ENCODE assay signal across 10 mouse cellular contexts in the genomic region with DNA sequence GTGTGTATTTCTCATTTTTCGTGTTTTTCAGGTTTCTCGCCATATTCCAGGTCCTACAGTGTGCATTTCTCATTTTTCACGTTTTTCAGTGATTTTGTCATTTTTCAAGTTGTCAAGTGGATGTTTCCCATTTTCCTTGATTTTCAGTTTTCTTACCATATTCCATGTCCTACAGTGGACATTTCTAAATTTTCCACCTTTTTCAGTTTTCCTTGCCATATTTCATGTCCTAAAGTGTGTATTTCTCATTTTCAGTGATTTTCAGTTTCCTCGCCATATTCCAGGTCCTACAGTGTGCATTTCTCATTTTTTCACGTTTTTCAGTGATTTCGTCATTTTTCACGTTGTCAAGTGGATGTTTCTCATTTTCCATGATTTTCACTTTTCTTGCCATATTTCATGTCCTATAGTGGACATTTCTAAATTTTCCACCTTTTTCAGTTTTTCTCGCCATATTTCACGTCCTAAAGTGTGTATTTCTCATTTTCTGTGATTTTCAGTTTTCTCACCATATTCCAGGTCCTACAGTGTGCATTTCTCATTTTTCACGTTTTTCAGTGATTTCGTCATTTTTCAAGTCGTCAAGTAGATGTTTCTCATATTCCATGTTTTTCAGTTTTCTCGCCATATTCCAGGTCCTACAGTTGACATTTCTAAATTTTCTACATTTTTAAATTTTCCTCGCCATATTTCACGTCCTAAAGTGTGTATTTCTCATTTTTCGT. TPM values are rescaled to one million over a fixed set of nuclear protein-coding genes. Genes with fewer than 3 reads are reported as not detected.
DNase-seq lines count a peak whose midpoint lies in the region.
"Not testable (repeated sequence)": the region's sequence is repeated elsewhere in the genome, so short reads cannot be mapped to it uniquely, and the experiment has no call there.
"Had no signal": no experiment of that assay in that cellular context is flagged by ENCODE, and none has a peak within 500 bp of the region (broad histone marks: within the 10 kb centered on the region; RNA-seq: fewer than 3 reads in every experiment).

No protein-coding gene starts in this region.

- peak; percentile 1 to 7 for DNase-seq in cerebellum, adult 18-20 months
- peak; percentile 8 to 69 for DNase-seq in frontal cortex, postnatal 25 days (ENCODE audit: low spot score in 2 of 2)
- DNase-seq in heart, postnatal 10 days: peak; percentile 12 to 42
- DNase-seq in kidney, postnatal 4 days: peak; percentile 1 to 38
- peak; percentile 36 to 57 for DNase-seq in left cerebral cortex, postnatal 14 days (ENCODE audit: low spot score in 2 of 2)
- peak; percentile 30 for DNase-seq in ovary, adult 18-20 months (ENCODE audit: low spot score)
- peak; percentile 75 for DNase-seq in testis, postnatal 14 days (ENCODE audit: low spot score)

- intact Hi-C loops in heart, postnatal 10 days (cut with DNase I); left cerebral cortex, postnatal 14 days (cut with DNase I): not testable (repeated sequence)

RNA-seq across cellular contexts. Expression of a gene that starts 4.2 kb away (rescaled TPM):
- not detected for total RNA-seq in heart, postnatal 10 days (2021)
- total RNA-seq in left cerebral cortex, postnatal 14 days (2021): under 1 TPM in 1 of 2 experiments, not detected in 1; 0.68 TPM
- total RNA-seq: CH12.LX had no signal

RNA-seq across cellular contexts. Expression of a gene that starts 5.0 kb away (rescaled TPM):
- total RNA-seq in heart, postnatal 10 days (2021): not detected
- total RNA-seq in left cerebral cortex, postnatal 14 days (2021): not detected
- total RNA-seq: CH12.LX; common myeloid progenitor, adult 5-6 weeks; left cerebral cortex, postnatal 4 days had no signal

RNA-seq across cellular contexts. Expression of a gene that starts 6.1 kb away (rescaled TPM):
- total RNA-seq in heart, postnatal 10 days (2021): under 1 TPM in 1 of 2 experiments, not detected in 1; 0.99 TPM
- under 1 TPM in 1 of 2 experiments, not detected in 1; 0.72 TPM for total RNA-seq in left cerebral cortex, postnatal 14 days (2021)

RNA-seq across cellular contexts. Expression of a gene that starts 7.2 kb away (rescaled TPM):
- not detected for total RNA-seq in heart, postnatal 10 days (2021)
- not detected for total RNA-seq in left cerebral cortex, postnatal 14 days (2021)
- total RNA-seq: CH12.LX; left cerebral cortex, postnatal 4 days had no signal

RNA-seq across cellular contexts. Expression of a gene that starts 12.2 kb away (rescaled TPM):
- total RNA-seq in heart, postnatal 10 days (2021): not detected
- total RNA-seq in left cerebral cortex, postnatal 14 days (2021): 1 to 10 TPM in 1 of 2 experiments, not detected in 1; 1.5 TPM
- total RNA-seq: common myeloid progenitor, adult 5-6 weeks had no signal

Comparison
In these comparisons a context has a peak if more than half of its experiments do, and no peak if none do; other contexts are left out.
1. Peak in every context shown above with its lines: DNase-seq.
2. DNase-seq: peak in every context shown above with its lines; median percentile 75 in testis, postnatal 14 days; 46 in left cerebral cortex, postnatal 14 days; 38 in frontal cortex, postnatal 25 days; 30 in ovary, adult 18-20 months; 27 in heart, postnatal 10 days; 20 in kidney, postnatal 4 days; 4 in cerebellum, adult 18-20 months.